Mouse (Mus musculus): ENCODE measurements around the gene Pfkm. TPM values are rescaled to one million over a fixed set of nuclear protein-coding genes. Genes with fewer than 3 reads are reported as not detected.

The Pfkm gene
- total and polyA plus RNA-seq, 3 experiments = 23.5 to 37.9 (median 29.6) TPM

- in situ Hi-C loops (cut with MboI; ENCODE audit: low pct_ligation_motif_present, low pct_unique_long_range_greater_than_20kb, low sequenced_read_pairs) = no loop called here
- TF ChIP-seq MYC (IDR thresholded peaks at IDR 0.05; ENCODE audit: low read depth, low read length) (no peak), UBTF (IDR thresholded peaks at IDR 0.05; ENCODE audit: low read depth, low read length) (peak; percentile 37; the same call in 1 of the 2 replicates), TCF12 (IDR thresholded peaks at IDR 0.05; ENCODE audit: low read depth, low read length) (peak; percentile 59), TBP (conservative IDR thresholded peaks at IDR 0.05; ENCODE audit: low read depth, low read length) (peak; percentile 73; the same call in 1 of the 2 replicates), KAT2A (IDR thresholded peaks at IDR 0.05; ENCODE audit: insufficient replicate concordance, low read length) (peak; percentile 63; the same call in 1 of the 2 replicates), HCFC1 (IDR thresholded peaks at IDR 0.05; ENCODE audit: low read depth, low read length) (peak; percentile 83), USF2 (conservative IDR thresholded peaks at IDR 0.05; ENCODE audit: low read depth, low read length) (no peak), NELFE (IDR thresholded peaks at IDR 0.05; ENCODE audit: low read depth, low read length) (peak; percentile 74), POLR2AphosphoS2 (IDR thresholded peaks at IDR 0.05; ENCODE audit: low read depth, low read length) (no peak; the same call in 1 of the 2 replicates), ZC3H11A (IDR thresholded peaks at IDR 0.05; ENCODE audit: low read depth, low read length) (no peak), ZMIZ1 (IDR thresholded peaks at IDR 0.05; ENCODE audit: low read depth, low read length) (no peak), RAD21 (IDR thresholded peaks at IDR 0.05; ENCODE audit: low read depth, low read length) (no peak), SIN3A (IDR thresholded peaks at IDR 0.05; ENCODE audit: low read length) (no peak; the same call in none of the 2 replicates), MAX (IDR thresholded peaks at IDR 0.05; ENCODE audit: low read length) (peak; percentile 59), PAX5 (IDR thresholded peaks at IDR 0.05; ENCODE audit: low read length) (no peak), NRF1 (IDR thresholded peaks at IDR 0.05; ENCODE audit: low read depth, low read length) (peak; percentile 94), EP300 (IDR thresholded peaks at IDR 0.05; ENCODE audit: low read length) (no peak), MAZ (IDR thresholded peaks at IDR 0.05; ENCODE audit: low read depth, low read length) (no peak), POLR2A (IDR thresholded peaks at IDR 0.05; ENCODE audit: low read depth, low read length) (peak; percentile 91), ZKSCAN1 (IDR thresholded peaks at IDR 0.05; ENCODE audit: borderline replicate concordance, low read depth, low read length) (no peak), RCOR1 (conservative IDR thresholded peaks at IDR 0.05; ENCODE audit: low read depth, low read length) (no peak), ELF1 (IDR thresholded peaks at IDR 0.05; ENCODE audit: low read depth, low read length) (peak; percentile 81), GABPA (IDR thresholded peaks at IDR 0.05; ENCODE audit: insufficient replicate concordance, low read depth, low read length) (no peak), JUN (IDR thresholded peaks at IDR 0.05; ENCODE audit: insufficient read depth, low read depth, low read length) (no peak), E2F4 (IDR thresholded peaks at IDR 0.05; ENCODE audit: insufficient replicate concordance, low read depth, low read length) (no peak), BHLHE40 (IDR thresholded peaks at IDR 0.05; ENCODE audit: low read depth, low read length) (peak; percentile 0; the same call in 1 of the 2 replicates), IRF4 (IDR thresholded peaks at IDR 0.05; ENCODE audit: low read depth, low read length) (no peak), ETS1 (conservative IDR thresholded peaks at IDR 0.05; ENCODE audit: low read depth, low read length) (no peak; the same call in 1 of the 2 replicates), SMC3 (IDR thresholded peaks at IDR 0.05; ENCODE audit: low read depth, low read length) (no peak), MEF2A (IDR thresholded peaks at IDR 0.05; ENCODE audit: borderline replicate concordance, low read depth, low read length) (no peak), MAFK (IDR thresholded peaks at IDR 0.05; ENCODE audit: insufficient replicate concordance, low read length) (no peak), JUND (conservative IDR thresholded peaks at IDR 0.05; ENCODE audit: low read depth, low read length) (no peak), CHD2 (IDR thresholded peaks at IDR 0.05; ENCODE audit: low read length) (peak; percentile 48), USF1 (IDR thresholded peaks at IDR 0.05; ENCODE audit: low read depth, low read length) (no peak), ZNF384 (IDR thresholded peaks at IDR 0.05; ENCODE audit: low read depth, low read length) (no peak), MXI1 (IDR thresholded peaks at IDR 0.05; ENCODE audit: low read depth, low read length) (peak; percentile 78), CHD1 (IDR thresholded peaks at IDR 0.05; ENCODE audit: low read depth, low read length) (no peak), CTCF (conservative IDR thresholded peaks at IDR 0.05 in 1 of 2, IDR thresholded peaks at IDR 0.05 in 1 of 2; ENCODE audit: low read depth in 2 of 2, low read length in 2 of 2) (no peak)
- no peak overlapping the region for H3K27ac ChIP-seq (ENCODE audit: insufficient read depth, low read depth)
- H3K9ac ChIP-seq (ENCODE audit: insufficient read depth, low read depth) = peak overlapping the region; percentile 57
- dilution Hi-C loops (cut with MboI; ENCODE audit: extremely low pct_ligation_motif_present, extremely low pct_unique_long_range_greater_than_20kb, low sequenced_read_pairs) = no loop called here
- peaks cover 4% of the 10 kb centered on the region for H3K27me3 ChIP-seq (replicated peaks)
- peak; percentile 93 for DNase-seq (ENCODE audit: extremely low read depth)
- H3K4me1 ChIP-seq (ENCODE audit: control insufficient read depth in 1 of 2, insufficient read depth in 2 of 2) = peaks cover 0 to 14% of the 10 kb centered on the region in 2 experiments; a peak in 2 of 4 replicates
- H3K4me3 ChIP-seq (replicated peaks in 1 of 3; ENCODE audit: low read depth in 2 of 3, low read length in 2 of 3, poor library complexity in 1 of 3) = peak overlapping the region; percentile 61 to 87 (median 85)
- peaks cover 7% of the 10 kb centered on the region for H3K9me3 ChIP-seq (replicated peaks; ENCODE audit: low read length)
- H3K36me3 ChIP-seq (replicated peaks in 1 of 2; ENCODE audit: control insufficient read depth in 1 of 2, insufficient read depth in 1 of 2, low read length in 1 of 2) = peaks cover 16 to 22% of the 10 kb centered on the region in 2 experiments
- H3K4me2 ChIP-seq (ENCODE audit: insufficient read depth, low read depth, poor library complexity, severe bottlenecking) = peak overlapping the region; percentile 63
- peaks cover 17% of the 10 kb centered on the region for H3K79me2 ChIP-seq (replicated peaks; ENCODE audit: control insufficient read depth, extremely low read depth, insufficient read depth, poor library complexity, severe bottlenecking)
Observed at GRCm38 (mm10) chr15:98145559-98146181, 53.3 kb downstream of the Pfkm start.

Measured in CH12.LX (cell line).